Mouse (Mus musculus) hindbrain, embryonic 12.5 days (tissue): ENCODE results near the gene Rap1gds1. TPM values are rescaled to one million over a fixed set of nuclear protein-coding genes. Genes with fewer than 3 reads are reported as not detected.

Experiments
- polyA plus RNA-seq: library from polyadenylated mRNA; unstranded; fragments of >200 nt; fragmentation: Nextera tagmentation; extraction: Ambion mirVana; gene quantifications from 2 replicates; pipeline ENCODE4 v1.2.1, GENCODE M21; 2016

The Rap1gds1 gene
- polyA plus RNA-seq, 1 experiment from 2014 or later: 74.8 TPM

Other genes with a start within 250 kb of the Rap1gds1 start
- gene Stpg2, start 130.5 kb upstream of the Rap1gds1 start, polyA plus RNA-seq: 0.22 TPM in 1 of 2 replicates, not detected in the other